Mouse (Mus musculus) lung, adult 18-20 months (tissue): ENCODE measurements around the gene Snx9.

ENCODE experiments used
- DNase-seq, 2 experiments: peaks; one replicate each; pipeline ENCODE4 v3.0.0; 2022; ENCODE audit warnings: mixed read lengths in 2 of 2

Gene Snx9

DNA sequence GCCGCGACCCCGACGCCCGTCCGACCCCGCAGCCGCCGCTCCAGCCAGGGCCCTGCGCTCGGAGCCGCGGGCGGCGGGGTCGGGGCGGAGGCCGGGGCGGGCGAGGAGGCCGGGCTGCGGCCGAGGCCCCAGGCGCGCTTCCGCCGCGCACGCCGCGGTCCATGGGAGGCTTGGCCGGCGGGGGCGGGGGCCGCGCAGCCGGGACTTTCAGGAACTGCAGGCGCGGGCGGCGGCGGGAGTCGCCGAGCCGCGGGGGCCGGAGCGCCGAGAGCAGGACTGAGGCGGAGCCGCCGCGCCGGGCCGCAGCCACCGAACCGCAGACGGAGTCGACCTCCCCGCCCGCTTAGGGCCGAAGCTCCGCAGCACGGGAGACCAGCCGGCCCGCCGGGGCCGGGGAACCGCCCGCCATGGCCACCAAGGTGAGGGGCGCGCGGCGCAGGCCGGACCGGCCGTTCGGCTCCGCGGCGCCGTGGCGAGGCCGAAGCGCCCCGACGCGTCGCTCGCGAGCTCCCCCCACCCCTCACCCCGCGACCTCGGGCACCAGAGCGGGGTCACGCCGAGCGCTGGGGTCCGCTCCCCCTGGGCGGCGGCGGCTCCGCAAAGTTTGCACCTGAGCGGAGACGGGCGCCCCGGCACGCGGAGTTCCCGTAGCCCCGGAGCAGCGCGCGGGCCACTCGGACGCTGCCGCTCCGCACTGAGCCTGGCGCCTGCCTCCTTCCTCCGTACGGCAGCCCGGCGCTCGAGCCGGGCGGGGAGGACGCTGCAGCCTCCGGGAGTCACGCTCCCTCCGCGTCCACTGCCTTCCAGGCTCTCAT, at the start of gene Snx9:
Snx9 (plus strand) TSS at position 202 of the 815 bp plus-strand sequence.
- peak; percentile 77 for DNase-seq

- no peak for DNase-seq
These were observed 48.9 kb upstream of the Snx9 start for GRCm38 (mm10) chr17:5792164-5792791.

- DNase-seq: no peak
These were observed 47.5 kb upstream of the Snx9 start for GRCm38 (mm10) chr17:5793593-5793992.

GRCm38 (mm10) chr17:5794276-5794675, 46.9 kb upstream of the Snx9 start:
- DNase-seq: no peak

- DNase-seq: no peak
These were observed 45.8 kb upstream of the Snx9 start for GRCm38 (mm10) chr17:5795369-5795768.

DNA sequence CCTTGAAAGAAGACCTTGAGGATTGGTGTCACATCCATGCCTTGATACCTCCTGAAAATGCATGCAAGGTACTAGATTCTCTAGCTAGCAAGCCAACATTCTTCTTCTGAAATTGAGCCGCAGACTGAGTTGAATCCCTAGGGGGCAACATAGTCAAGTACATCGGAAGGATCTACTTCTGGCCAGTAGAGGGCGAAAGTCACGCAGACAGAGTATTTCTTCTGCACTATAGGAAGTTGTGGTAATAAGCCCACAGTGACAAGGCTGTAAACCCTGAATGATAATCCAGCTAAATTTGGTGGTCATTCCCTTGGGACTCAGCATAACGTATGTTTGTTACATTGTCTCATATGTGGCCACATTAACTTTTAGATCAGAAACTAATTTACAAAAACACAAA, 45.3 kb upstream of the Snx9 start:
- peak; percentile 75 to 80 for DNase-seq

- peak; percentile 19 to 24 for DNase-seq
These were observed 43.9 kb upstream of the Snx9 start for GRCm38 (mm10) chr17:5797124-5797760.

DNA sequence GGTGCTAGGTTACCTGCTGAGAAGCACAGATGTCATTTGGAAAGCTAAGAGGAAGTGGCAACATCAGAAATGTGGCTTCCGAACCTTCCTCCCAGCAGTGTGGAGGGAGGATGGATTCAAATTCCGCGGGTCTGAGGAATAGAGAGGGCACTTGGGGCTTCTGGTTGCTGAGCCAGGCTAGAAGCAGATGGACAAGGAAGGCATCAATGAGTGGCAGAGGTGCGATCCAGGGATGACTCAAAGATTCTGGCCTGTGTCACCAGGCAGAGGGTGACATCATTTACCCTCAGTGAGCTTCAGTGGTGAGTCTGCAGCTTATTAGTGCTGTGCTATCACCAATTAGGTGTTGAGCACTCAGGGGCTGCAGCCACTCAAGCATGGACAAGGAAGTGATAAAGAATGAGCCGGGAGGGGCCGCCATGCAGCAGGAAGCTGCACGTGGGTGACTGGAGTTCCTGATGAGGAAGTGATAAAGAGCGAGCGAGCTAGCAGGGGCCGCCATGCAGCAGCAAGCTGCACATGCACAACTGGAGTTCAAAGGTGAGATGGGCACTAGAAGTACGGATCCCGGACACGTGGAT, 42.8 kb upstream of the Snx9 start:
- peak; percentile 22 to 35 for DNase-seq

- DNase-seq: no peak
These were observed 42.2 kb upstream of the Snx9 start for GRCm38 (mm10) chr17:5798900-5799299.

GRCm38 (mm10) chr17:5799396-5800021, 41.6 kb upstream of the Snx9 start:
- no peak for DNase-seq

- DNase-seq: no peak
These were observed 40.9 kb upstream of the Snx9 start for GRCm38 (mm10) chr17:5800254-5800653.

DNA sequence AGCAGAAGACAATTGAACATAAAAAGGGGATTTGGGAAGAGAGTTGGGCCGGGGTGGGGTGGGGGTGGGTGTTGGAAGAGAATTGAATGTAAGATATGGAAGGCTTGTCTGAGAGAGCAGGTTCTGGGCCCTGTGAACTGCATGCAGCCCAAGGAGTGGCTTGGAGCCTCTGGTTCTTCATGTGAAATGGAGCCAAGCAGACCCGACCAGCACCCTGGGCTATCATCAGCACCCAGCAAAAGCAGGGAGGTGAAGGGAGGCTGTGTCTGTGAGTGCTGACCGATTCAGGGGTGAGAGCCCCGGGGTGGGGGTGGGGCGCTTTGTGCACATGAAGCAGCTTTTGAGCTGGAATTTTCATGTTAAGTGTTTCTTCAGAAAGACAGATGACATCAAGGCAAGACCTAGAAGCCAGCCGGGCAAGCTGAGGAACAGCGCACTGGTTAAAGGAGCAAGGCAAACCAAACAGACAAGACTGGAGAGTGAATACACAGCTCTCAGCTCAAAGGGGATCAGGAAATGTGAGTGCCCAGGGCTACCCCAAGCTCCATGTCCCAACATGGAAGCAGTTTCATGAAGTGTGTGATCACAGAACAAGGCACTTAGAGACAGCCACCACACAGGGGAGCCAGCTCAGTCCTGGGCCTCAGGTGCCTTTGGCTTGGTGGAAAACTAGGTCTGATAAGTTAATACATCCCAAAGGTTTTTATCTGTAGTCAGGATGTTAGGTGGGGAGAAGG, 40.1 kb upstream of the Snx9 start:
- no peak for DNase-seq

- DNase-seq: peak in 1 of 2 experiments; percentile 19
These were observed 39.1 kb upstream of the Snx9 start for GRCm38 (mm10) chr17:5801761-5802655.

- DNase-seq: no peak
These were observed 38.5 kb upstream of the Snx9 start for GRCm38 (mm10) chr17:5802656-5802955.

DNA sequence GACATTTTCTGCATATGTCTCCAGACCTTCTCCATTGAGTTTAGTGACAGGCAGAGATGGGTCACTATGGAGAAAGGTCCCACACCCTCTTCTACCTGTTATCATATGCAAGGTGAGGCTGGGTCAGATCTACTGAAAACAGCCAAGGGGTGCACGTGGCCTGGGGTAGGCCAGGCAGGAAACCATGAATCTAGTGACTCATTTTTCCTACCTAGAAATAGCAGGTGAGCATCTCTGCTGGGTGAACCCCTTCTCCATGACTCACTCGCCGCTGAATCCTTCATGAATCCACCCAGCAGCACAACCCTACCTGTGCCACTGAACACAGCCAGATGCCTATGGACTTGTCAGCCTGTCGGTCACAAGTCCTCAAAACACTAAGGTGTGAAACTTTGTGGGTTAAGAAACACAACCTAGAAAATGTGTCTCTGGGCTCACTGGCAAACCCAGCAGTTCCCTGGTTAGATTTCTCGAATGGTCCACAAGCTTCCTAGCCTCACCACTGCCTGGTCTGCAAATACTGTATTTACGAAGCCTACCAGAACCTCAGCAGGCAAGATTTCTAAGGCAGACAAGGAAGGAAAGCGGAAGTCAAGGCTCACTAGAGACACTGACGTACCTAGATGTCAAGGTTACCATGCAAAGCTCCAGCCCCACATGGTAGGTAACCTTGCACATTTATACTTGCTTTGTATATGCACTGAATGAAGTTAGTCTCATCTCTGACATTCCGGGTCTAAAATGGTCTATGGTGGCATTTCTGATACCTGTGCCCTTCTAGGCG, 37.7 kb upstream of the Snx9 start:
- DNase-seq: no peak

DNA sequence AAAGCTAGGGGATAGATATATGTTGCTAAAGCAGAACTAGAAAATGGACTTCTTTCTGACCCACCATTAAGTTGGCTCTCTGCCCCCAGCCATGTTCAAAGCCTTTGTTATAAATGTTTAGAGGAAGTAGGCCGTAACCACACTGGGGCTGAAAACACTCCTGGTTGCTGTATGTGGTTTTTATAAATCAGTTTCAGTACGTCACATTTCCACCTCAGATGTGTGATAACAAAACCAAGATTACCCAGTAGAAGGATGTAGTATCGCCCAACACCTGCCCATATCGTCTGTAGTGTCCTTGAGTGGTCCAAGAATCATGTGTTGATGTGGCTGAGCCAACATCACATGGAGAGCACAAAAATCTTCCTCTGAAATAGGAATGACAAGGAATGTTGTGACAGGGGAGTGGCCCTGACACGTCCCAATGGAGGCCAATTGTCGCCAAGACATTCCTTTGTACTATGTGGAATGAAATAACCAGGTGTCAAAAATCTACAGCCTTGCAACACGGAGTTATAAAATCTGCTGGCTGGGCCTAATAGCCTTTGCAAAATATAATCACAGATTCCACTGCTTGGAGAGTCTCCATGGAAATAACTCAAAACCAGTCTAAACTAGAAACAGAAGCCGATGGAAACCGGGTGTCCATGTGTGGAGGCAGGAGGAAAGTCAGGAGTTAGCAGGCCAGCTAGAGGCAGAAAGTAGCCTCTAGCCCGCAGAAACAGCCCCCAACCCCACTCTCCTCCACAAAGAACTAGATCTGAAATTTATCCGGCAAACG, 36.6 kb upstream of the Snx9 start:
- peak in 1 of 2 experiments; percentile 25 for DNase-seq

GRCm38 (mm10) chr17:5805151-5805834, 35.8 kb upstream of the Snx9 start:
- no peak for DNase-seq

GRCm38 (mm10) chr17:5805935-5806334, 35.2 kb upstream of the Snx9 start:
- DNase-seq: peak; percentile 32 to 51

DNA sequence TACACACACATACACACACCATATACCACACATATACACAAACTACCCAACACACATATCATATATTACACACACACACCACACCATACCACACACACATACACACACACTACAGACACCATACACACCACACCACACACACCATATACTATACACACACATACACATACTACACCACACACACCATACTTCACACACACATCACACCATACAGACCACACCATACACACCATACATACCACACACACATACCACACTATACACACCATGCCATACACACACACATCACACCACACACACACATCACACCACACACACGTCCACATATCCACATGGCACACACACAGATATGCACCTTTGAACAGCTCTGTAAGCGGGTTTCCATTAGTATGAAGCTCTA, 34.3 kb upstream of the Snx9 start:
- DNase-seq: no peak
